Mouse (Mus musculus): ENCODE results near the gene Rpl19. TPM values are rescaled to one million over a fixed set of nuclear protein-coding genes. Genes with fewer than 3 reads are reported as not detected.

Rpl19 gene
- 34.7 TPM for polyA plus RNA-seq (2014; fragmentation: Illumina TruSeq; extraction: RNeasy Lipid Tissue Mini Kit (QIAGEN cat#74804); ENCODE audit: low replicate concordance)

DNA sequence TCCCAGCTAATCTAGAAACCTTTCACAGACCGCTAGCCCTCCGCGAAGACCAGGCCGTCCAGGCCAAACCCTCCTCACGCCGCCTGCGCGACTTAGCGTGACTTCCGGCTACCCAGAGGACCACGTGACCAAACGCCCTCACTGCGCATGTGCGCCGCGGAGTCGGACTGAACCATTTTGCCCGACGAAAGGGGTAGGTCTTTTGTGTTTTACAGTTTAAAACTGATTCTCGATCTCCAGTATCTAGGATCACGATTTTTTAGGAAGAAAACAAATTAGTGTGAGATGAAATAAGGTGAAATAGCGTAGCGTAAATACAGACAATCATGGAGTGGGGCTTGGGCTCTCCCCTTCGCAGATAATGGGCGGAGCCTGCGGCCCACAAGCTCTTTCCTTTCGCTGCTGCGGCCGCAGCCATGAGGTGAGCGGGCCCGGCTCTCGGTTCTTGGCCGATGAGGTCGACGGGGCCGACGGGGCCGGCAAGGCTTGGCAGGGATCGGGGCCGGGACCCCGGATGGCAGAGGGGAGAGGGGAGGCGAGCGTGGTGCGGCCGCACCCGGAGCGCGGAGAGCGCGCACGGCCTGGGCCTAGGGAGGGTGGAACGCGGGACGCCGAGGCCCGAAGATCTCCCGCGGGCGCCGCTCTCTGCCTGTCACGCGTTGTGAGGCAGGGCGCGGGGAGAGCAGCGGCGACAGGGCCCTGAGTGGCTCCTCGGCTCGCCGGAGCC, at the start of gene Rpl19:
Gene Rpl19 (plus strand): TSS at position 141 of the 727 bp plus-strand sequence.

GRCm38 (mm10) chr11:97985727-97986677, 40.5 kb upstream of the Rpl19 start, which contains the start of gene Plxdc1:
Gene Plxdc1, minus strand, starts transcription at chr11:97986444.

DNA sequence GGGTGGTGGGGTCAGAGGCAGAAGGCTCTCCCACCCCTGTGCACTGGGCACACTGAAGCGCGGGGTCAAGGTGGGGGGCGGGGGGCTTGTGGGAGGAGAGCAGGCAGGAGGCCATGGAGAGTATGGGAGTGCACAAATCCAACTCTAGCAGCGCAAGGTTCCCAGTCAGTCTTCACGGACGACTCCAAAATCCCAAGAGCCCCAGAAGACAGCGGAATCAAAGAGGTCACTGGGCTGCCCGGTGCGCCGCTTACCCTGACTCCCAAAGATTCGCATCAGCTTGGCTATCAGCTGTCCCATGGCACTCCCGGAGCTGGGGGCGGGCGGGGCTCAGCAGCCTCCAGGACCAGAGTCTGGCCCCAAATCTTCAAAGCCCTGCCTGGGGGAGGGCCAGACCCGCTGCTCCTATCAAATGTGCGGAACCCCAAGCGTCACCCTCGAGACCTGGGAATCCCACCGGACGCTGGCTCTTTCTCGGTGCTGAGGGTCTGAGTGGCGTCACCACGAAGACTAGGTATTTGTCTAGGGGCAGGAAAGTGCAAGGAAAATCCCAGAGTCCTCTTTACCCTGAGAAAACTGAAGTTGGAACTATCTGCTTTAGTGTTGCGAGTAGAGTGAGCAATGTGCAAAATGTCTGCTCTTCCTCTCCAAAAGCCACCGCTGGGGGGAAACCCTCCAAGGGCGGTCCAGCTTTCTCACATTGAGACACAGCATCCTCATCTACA, 30.8 kb upstream of the Rpl19 start, which contains the start of gene Arl5c:
Gene Arl5c (minus strand): TSS at position 618 of the 725 bp plus-strand sequence.

GRCm38 (mm10) chr11:98022555-98023371, 3.7 kb upstream of the Rpl19 start, which contains the start of gene Cacnb1:
Gene Cacnb1, minus strand, starts transcription at chr11:98023034.

DNA sequence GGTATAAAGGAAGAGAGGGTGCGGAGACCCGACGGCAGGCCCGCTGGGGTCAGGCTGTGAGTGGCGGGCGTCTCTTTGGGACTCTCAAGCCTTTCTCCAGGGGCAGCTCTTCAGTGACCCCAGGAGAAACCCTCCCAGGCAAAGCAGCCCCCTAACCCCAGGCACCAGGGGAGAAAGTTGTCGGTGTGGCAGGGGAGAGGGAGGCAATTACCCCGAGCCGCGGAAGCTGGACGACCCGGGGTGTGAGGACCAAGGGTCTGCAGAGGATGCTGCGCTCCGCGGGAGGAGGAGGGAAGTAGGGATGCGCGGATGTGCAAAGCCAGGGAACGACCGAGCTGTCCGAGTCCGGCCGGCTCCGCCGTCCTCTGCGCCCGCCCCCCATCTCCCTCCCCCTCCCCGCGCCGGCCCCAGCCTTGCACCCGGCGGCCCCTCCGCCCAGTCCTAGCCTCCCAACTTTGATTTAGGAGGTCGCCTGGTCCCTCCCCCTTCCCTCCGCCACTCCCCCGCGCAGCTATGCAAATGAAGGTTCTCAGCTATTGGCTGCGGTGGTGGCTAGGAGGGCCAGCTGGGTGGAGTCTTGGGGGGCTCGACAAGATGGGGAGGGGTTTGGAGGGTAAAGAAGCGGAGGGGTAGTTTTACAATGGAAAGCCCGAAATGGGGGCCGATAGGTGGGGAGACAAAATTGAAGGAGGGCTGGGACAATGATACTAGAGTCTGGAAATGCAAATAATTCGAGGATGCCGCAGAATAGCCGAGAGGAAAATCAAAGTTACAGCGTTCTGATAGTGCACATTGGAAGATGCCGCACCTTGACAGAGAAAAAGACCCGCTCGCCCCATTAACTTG, 26.7 kb downstream of the Rpl19 start, which contains the start of gene Stac2:
Gene Stac2 (minus strand): TSS at position 474 of the 846 bp plus-strand sequence.

Other genes with a start within 250 kb of the Rpl19 start
- 1,379 TPM for gene Rpl23, start 244.3 kb upstream of the Rpl19 start, polyA plus RNA-seq (2014; fragmentation: Illumina TruSeq; extraction: RNeasy Lipid Tissue Mini Kit (QIAGEN cat#74804); ENCODE audit: low replicate concordance)
- 88.5 TPM for gene Lasp1, start 227.7 kb upstream of the Rpl19 start, polyA plus RNA-seq (2014; fragmentation: Illumina TruSeq; extraction: RNeasy Lipid Tissue Mini Kit (QIAGEN cat#74804); ENCODE audit: low replicate concordance)
- 1.7 TPM for gene B230217C12Rik, start 185.9 kb upstream of the Rpl19 start, polyA plus RNA-seq (2014; fragmentation: Illumina TruSeq; extraction: RNeasy Lipid Tissue Mini Kit (QIAGEN cat#74804); ENCODE audit: low replicate concordance)
- gene Fbxo47, start 142.6 kb upstream of the Rpl19 start, polyA plus RNA-seq (2014; fragmentation: Illumina TruSeq; extraction: RNeasy Lipid Tissue Mini Kit (QIAGEN cat#74804); ENCODE audit: low replicate concordance), result 1.5 TPM
- not detected for gene Plxdc1, start 40.3 kb upstream of the Rpl19 start, polyA plus RNA-seq (2014; fragmentation: Illumina TruSeq; extraction: RNeasy Lipid Tissue Mini Kit (QIAGEN cat#74804); ENCODE audit: low replicate concordance)
- not detected for gene Arl5c, start 30.5 kb upstream of the Rpl19 start, polyA plus RNA-seq (2014; fragmentation: Illumina TruSeq; extraction: RNeasy Lipid Tissue Mini Kit (QIAGEN cat#74804); ENCODE audit: low replicate concordance)
- gene Cacnb1, start 3.7 kb upstream of the Rpl19 start, polyA plus RNA-seq (2014; fragmentation: Illumina TruSeq; extraction: RNeasy Lipid Tissue Mini Kit (QIAGEN cat#74804); ENCODE audit: low replicate concordance), result not detected
- gene Stac2, start 26.8 kb downstream of the Rpl19 start, polyA plus RNA-seq (2014; fragmentation: Illumina TruSeq; extraction: RNeasy Lipid Tissue Mini Kit (QIAGEN cat#74804); ENCODE audit: low replicate concordance), result not detected
- gene Fbxl20, start 123.7 kb downstream of the Rpl19 start, polyA plus RNA-seq (2014; fragmentation: Illumina TruSeq; extraction: RNeasy Lipid Tissue Mini Kit (QIAGEN cat#74804); ENCODE audit: low replicate concordance), result 13.2 TPM
- gene Med1, start 166.6 kb downstream of the Rpl19 start, polyA plus RNA-seq (2014; fragmentation: Illumina TruSeq; extraction: RNeasy Lipid Tissue Mini Kit (QIAGEN cat#74804); ENCODE audit: low replicate concordance), result 37.7 TPM
- gene Cdk12, start 176.3 kb downstream of the Rpl19 start, polyA plus RNA-seq (2014; fragmentation: Illumina TruSeq; extraction: RNeasy Lipid Tissue Mini Kit (QIAGEN cat#74804); ENCODE audit: low replicate concordance), result 28.2 TPM

Measured in small intestine, adult 10 weeks (tissue).